Mouse (Mus musculus): ENCODE measurements at regions not wholly inside any gene's neighbourhood (a gene's known extent, or its start where the extent isn't known, plus 50 kb on each side); places are given as distances from the start of the nearest gene placed in this dataset.

DNA sequence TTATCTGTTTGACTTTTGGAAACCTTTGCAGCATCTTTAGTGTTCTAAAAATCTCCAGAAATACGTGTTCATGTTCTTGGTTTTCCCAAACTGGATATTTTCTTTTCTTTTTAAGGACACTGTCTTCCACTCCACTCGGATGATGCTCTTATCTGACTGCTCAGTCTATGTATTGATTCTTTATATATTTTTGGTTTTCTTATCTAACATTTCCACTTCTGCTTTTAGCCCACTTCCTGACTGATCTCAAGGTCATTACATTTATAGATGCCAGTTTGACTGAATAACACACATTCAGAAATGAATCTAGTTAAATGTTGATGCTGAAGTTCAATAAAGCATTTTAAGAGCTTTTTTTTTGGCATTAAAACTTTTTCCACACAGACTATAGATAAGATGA, 265.3 kb downstream of the Rpl36a-ps1 start:
- no peak for DNase-seq (ENCODE audit: low spot score)

DNA sequence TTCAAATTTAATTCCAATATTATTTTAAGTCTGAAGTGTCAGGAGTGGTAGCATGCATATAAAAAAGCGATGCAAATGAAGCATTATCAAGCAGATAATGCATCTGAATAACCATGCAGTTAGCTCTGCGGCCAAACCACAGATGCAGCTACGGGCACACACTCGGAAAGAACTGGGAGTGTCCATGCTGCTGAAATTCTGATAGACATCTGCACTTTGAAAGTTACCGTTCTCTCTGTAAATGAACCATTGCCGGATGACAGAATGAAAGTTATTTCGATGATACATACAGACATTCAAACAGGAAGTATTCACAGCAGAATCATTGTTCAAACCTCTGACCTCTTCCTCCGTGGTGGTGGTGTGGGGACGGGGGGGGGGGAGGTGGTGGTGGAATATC, 271.6 kb downstream of the Rpl36a-ps1 start:
- DNase-seq (ENCODE audit: low spot score), result no peak

DNA sequence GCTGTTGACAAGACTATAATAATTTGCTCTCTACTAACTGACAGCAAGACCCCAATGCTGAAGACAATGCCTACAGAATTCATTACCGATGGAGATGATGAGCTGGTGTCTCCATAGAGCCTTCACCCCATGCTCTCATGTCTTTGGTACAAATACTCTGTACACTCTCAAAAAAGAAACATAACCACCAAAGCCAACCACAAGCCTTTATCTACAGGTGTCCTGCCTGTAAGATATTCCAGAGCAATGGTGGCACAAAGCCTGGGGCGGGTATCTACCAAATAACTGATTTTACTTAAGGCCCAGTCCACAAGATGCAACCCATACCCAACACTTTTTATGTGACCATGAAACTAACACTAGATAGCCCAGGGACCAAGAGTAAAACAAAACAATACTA, 273.1 kb downstream of the Rpl36a-ps1 start:
- no peak for DNase-seq (ENCODE audit: low spot score)

DNA sequence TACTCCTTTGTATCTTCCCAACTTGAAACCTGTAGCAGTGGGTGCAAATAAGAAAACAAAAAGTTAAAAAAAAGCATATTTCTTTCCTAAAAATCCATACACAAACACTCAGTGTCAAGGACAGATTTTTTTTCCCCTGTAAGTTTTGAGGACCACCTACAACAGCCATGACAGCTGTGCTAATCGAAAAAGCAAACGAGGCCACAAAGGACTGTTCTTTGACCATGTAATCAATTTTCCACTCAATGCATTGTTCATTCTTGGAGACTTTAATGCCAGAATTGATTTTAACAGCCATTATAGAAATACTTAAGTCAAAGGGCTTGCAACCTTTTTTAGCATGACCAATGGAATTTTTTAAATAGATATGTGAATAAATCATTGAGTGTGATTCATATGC, 286.1 kb downstream of the Rpl36a-ps1 start:
- peak; percentile 17 for DNase-seq (ENCODE audit: low spot score)

DNA sequence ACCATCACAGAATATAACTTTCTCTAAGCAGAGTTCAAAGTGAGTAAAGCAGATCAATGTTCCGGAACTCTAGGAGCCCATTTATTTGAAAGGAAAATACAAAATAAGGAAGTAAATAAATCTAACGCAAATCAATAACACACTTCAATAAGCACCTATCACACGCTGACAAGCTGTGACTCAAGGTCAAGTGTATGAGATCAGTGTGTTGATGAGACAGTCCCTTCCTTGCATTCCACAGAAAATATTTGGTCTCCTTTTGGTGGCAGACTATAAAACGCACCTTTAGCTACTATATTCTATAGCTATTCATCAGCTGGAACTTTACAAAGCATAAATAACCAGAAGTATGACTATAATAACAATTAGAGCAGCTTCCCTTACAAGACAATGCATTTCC, 286.5 kb downstream of the Rpl36a-ps1 start:
- DNase-seq (ENCODE audit: low spot score), result no peak

DNA sequence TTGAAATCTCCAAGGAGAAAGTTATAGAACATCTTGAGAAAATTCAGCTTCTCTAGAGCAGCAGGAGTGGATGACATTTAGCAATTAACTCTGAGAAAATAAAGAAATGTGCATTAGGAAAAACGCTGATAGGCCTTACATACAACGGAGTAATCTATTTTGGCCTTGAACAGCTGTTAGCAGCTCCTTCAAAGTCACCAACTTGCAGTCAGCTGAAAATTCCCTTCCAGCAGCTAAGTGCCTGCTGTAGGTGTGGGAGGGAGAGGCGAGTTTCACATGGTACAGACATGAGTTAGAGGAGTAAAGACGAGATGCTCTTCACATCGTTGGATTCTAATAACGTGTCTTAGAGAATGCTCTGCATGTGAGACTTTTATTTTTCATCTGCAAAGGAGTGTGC, 290.8 kb downstream of the Rpl36a-ps1 start:
- DNase-seq (ENCODE audit: low spot score), result no peak

DNA sequence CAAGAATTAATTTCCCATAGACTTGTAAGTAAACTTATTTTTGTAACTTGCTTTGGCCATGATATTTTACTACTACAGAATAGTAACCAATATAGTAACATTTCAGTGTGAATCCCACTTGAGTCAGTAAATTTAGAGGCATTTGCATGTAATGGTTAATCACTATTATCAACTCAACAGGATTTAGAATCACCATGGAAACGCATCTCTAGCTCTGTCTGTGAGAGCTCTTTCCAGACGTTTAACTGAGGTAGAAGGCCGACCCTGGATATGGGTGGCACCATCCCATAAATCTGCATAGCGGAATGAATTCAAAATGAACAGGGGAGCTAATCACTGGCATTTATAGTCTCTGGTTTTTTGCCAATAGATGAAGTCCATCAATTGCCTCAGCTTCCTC, 337.6 kb downstream of the Rpl36a-ps1 start:
- DNase-seq (ENCODE audit: low spot score), result no peak

DNA sequence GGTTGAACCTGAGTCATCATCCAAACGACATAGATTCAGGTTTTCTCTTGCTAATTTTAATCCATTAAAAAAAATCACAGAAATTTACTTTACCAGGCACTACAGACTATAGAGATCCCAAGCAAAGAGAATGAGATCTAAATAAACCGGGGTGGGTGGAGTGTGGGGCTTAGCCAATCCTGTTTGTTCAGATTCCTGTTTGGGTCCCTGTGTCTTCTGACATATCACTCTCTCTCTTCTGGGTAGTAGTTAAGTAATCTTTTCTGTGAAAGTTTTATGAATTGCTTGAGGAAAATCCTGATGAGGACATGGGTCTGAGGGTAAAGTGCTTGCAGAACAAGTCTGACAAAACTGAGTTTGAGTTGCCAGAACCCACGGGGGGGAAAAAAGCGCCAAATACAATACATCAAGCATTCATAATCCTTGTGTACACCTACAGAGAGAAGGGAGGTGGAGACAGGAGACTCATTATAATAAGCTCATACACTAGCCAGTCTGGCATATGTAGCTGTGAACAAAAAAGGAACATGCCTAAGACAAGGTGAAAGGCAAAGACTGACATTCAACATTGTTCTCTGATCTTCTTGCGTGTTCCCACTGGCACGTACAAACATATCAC, 339.8 kb downstream of the Rpl36a-ps1 start:
- no peak for DNase-seq (ENCODE audit: low spot score)

DNA sequence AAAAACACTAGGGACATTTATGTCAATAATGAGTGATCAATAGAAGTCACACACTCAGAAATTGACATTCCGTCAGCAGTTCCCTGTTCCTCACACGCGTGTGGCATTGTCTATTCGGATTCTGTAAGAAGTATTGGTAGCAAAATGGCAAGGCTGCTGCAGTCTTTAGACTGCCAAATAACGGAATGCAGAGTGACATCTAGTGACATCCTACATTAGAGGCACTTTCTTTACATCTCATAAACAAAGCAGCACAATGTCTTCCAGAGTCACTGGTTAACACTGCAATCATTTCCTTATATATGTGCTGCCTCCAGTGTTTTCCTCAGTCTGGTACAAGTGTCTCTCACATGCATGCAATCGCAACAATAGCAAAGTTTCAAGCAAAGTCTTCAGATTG, 342.9 kb downstream of the Rpl36a-ps1 start:
- peak; percentile 5 for DNase-seq (ENCODE audit: low spot score)

DNA sequence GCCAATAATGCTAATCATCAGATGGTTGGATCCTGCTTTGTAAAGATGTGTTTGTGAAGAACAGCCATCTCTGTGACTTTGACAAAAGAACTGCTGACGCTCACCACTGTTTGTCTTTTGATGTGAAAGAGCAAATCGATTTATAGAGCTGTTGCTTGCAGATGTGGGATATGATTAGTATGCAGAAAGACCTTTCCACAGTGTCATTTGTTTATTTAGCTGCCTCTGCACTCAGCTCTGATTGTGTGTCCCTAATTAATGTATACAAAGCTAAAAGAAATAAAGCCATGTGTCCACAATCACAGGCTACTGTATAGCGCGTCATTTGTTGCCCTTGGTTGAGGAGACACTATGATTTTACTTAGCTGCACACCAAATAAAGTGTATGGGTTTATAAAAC, 343.6 kb downstream of the Rpl36a-ps1 start:
- DNase-seq (ENCODE audit: low spot score), result no peak

DNA sequence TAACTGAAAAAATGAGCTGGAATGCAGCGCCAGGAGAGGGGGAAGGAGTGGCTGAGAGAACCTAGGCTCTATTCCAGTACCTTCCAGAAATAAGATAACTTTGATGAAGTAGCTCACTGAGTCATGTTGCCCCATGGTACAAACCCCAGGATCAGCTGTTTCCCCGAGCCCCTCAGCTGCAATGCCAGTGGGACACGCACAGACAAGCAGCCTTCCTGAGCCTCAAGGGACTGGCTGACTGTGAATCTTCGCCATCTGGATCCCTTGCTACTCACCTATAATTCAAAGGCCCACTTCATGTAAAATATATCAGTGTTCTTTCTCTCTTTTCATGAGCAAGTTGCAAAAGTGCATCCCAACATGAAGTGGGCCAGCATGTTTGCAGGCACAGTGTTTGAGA, 346.5 kb downstream of the Rpl36a-ps1 start:
- no peak for DNase-seq (ENCODE audit: low spot score)

DNA sequence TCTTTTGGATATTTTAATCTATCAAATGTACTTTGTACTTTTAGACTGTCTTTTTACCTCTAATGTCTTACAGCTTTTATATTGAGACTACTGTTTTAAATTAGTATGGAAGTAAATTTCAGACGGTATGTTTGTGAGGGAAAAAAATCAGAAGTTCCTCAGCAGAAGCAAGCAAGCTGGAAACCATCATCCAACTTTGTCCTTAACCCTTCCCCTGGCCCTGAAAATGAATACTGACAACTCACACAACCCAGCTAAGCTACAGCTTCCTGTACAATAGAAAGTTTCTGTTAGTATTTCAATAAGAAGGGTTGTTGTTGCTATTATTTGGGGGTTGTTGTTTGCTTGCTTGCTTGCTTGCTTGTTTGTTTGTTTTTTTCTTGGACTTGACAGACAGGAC, 350.4 kb downstream of the Rpl36a-ps1 start:
- DNase-seq (ENCODE audit: low spot score), result no peak

DNA sequence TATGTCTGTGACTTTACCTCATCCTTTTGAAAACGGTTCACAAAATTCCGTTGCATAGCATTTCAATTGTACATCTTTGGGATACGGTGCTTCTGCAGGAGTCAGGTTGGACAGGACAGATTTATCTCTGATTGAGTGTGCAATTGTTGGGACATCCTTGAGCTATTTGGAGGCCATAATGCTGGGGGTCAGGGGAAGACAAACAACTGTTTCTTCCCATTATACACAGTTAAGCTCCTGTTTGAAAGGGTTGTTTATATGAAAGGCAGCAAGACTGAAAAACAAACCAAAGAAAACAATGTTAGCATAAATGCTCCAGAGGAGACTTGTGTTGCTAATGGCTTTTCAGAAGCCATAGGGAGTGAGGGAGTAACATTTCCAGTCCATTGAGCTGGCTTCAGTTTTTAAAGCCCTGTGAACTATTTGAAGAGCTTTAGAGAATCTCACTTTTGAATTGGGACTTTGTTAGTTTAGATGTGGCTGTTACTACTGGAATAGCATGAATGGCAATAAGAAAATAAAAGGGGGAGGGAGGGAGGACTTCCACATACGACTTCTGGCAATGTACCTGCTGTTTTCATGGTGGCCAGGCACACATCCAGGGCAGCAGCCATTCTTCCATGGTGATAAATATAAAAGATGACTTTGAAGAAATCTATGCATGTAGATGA, 351.3 kb downstream of the Rpl36a-ps1 start:
- no peak for DNase-seq (ENCODE audit: low spot score)

DNA sequence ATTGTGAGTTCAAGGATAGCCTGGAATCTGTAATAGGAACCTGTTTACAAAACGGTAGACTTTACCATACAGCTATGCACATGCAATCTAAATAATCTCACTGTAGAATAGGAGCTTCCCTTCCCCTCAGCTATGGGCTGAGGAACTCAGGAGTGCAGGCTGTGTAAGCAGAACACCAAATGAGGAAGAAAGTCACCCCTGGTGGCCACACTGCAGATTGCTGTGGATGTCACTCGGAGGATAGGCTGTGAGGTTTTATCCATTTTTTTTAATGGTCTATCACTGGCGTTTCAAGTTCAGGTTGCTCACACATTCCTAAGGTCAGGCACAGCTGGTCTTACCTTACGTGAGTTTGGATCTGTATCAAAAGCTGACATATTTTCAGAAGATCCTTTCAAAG, 365.1 kb downstream of the Rpl36a-ps1 start:
- DNase-seq (ENCODE audit: low spot score), result no peak

DNA sequence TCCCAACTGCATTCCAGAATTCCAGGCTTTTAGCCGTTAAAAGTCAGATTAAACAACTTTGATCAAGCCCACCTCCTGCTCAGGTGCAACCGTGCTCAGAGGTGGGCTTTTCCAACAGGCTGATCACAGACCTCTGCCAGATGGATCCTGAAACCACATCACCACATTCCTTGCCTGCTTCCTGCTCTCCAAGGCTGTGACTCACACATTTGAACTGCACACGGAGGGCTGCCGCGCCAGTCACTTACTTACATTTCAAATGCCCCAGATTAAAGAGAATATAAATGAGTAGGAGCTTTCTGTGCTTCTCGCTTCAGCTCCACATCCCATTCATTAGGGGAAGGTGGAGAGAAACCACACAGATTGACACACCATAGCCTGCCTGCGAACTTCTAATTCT, 367.6 kb downstream of the Rpl36a-ps1 start:
- no peak for DNase-seq (ENCODE audit: low spot score)

DNA sequence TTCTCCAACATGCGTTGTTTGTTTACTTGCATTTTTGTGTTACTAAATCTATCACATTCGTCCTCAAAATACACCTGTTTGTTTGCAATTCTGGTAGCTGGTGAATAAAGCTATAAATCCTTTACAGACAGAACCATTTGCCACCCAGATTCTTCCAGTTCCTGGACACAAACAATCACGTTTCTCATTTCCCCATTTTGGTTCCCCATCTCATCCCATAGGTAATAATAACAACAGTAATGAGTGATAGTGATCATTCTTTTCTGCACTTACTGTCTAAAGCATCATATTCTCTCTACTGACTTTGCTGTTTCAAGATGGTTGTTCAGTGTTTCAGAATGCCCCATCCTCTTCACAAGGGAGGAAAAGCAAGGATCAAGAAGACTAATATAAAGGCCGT, 368.3 kb downstream of the Rpl36a-ps1 start:
- no peak for DNase-seq (ENCODE audit: low spot score)

DNA sequence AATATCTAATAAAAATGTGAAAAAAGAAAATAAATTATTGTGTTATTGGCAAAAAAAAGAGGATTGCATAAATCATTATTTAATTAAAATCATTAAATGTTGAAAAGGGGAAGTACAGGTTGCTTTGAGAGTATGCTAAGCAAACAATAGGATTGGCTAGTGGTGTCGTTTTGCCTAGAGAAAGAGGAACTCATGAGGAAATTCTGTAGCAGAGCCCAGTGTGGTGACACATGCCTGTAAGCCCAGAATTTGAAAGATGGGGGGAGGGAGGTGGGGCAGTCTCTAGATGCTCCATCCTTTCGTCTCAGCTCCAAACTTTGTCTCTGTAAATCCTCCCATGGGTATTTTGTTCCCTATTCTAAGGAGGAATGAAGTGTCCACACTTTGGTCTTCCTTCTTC, 388.3 kb downstream of the Rpl36a-ps1 start:
- DNase-seq (ENCODE audit: low spot score), result no peak

DNA sequence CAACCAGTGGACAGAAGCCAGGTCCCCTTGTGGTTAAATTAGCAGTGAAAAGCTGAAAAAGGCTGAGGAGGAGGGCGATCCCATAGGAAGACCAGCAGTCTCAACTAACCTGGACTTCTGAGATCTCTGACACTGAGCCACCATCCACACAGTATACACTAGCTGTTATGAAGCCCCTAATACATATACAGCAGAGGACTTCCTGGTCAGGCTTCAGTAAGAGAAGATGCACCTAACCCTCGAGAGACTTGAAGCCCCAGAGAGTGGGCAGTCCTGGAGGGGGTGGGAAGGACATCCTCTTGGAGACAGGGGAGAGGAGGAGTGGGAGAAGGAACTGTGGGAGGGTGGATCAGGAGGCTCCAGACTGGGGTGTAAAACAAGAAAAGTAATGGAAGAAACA, 397.9 kb downstream of the Rpl36a-ps1 start:
- no peak for DNase-seq (ENCODE audit: low spot score)

DNA sequence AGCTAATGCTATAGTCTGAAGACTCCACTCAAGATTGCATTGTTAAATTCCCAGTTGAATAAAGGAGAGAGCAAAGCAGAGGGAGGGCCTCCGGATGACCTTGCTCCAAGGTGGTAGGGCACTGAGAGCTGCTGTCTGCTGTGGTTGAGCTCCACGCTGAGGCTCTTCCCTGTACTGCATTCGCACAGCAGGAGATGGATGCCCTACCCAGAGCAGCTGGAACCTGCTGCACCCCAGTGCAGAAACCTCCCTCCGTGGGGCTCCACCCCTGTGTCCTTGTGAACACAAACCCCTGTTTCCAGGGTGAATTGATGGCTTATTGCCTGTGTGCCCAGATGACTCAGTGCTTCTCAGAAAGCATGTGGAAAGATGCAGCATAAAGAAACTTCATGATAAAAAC, 404.3 kb downstream of the Rpl36a-ps1 start:
- DNase-seq (ENCODE audit: low spot score), result peak; percentile 67

DNA sequence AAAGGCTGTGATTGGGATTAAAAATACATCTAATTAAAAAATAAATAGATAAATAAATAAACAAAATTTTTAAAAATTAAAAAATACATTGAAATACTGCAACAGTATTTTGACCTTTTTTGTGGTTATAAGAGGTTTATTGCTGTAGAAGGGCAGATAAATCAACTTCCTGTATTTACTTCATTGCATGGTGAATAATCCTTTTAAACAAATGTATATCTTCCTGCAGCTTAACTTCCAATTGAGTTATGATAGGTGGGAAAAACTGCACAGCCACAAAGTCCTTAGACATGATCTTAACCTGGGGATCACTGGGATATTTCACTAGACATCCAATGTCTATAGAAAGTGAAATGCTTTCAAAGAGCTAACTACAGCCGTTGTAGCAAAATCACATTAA, 402.1 kb upstream of the Dach1 start:
- no peak for DNase-seq (ENCODE audit: low spot score)

DNA sequence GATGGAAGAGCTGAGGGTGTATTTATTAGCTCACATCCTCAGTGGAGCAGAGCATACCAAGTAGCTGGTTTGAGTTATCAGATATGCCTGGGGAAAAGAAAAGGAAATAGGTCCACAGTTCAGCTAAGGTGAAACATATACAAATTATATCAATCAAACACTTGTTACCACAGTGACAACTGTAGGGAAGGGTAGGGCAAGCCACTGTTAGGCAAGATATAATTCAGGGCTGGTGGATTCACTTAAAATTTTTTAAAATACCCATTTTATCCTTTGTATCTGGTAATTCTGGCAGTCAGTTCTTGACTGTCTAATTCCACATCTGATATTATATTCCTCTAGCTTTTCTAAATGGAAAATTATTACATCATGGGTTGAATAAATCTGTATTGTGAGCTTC, 392.4 kb upstream of the Dach1 start:
- DNase-seq (ENCODE audit: low spot score), result no peak

DNA sequence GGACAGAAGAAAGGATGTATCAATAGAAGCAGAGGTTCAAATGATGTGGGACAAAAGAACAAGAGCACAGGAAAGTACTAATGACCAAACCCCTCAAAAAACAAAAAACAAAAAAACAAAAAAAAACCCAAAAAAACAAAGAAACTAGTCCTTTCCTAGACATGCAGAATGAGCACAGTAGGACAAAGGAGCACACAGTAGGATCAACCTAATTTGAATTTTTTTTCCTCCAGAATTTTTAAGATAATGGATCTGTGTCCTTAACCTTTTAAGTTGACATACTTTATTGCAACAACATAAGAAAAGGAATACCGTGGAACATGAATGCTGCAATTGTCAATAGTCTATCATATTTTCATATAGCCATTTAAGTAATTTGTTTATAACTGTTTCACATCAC, 370.2 kb upstream of the Dach1 start:
- DNase-seq (ENCODE audit: low spot score), result no peak

DNA sequence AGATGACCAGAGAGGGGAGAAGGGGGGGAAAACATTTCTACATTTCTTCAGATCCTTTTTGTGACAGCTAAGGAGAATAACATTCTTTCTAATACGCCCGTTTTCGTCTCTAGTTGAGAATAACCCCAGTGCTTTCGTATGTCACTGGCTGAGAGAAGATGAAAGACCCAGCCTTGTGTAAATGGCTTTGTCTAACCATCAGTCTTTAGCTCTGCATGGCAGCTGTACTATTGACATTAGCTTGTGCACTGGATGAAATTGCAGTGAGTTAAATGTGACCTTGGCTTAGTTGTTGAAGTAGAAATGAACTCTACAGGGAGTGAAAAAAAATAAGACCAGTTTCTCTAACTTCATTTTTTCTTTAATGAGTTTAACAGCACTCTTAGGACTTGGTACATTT, 368.7 kb upstream of the Dach1 start:
- DNase-seq (ENCODE audit: low spot score), result peak; percentile 38

DNA sequence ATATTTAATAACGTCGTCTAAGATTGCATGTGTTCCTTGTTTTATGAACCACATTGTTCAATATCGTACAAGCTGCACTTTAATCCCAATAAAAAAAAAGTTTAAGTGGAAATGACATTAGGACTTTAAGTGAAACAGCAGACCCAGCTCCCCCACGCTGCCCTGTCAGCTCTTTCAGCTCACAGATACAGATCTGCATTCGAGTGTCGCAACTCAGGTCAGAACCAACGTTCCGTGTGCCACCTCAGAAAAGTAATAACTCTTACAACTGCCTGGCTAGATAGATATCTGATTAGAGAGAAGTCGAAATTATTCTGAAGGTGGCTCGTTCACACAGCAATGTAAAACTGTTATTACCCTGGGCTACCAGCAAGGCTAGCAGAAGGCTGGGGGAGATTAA, 364.0 kb upstream of the Dach1 start:
- no peak for DNase-seq (ENCODE audit: low spot score)

All from retina, embryonic 14.5 days (tissue).